Mouse (Mus musculus) mouse trophoblast stem cell (cell line): ENCODE results near the gene Podn.

Experiments used
- in situ Hi-C, 2 experiments: fragments of 300-500 bp; cut with MseI, MboI; formaldehyde crosslinking; loops; 2 replicates in 1 of 2; 3 replicates in 1 of 2; pipeline ENCODE4 v1.15.1; 2025

Gene Podn

GRCm38 (mm10) chr4:108045136-108046107 is 50.8 kb downstream of the Podn start:
- in situ Hi-C loops: no loop called here

GRCm38 (mm10) chr4:108037027-108037426 is 59.2 kb downstream of the Podn start:
- in situ Hi-C loops: no loop called here

- in situ Hi-C loops: no loop called here
Measured at GRCm38 (mm10) chr4:108033041-108033764, 63.0 kb downstream of the Podn start.

GRCm38 (mm10) chr4:108032352-108032849 is 63.8 kb downstream of the Podn start:
- in situ Hi-C loops: no loop called here

- in situ Hi-C loops: no loop called here
Measured at GRCm38 (mm10) chr4:108031502-108032351, 64.5 kb downstream of the Podn start.

GRCm38 (mm10) chr4:108030888-108031501 is 65.2 kb downstream of the Podn start:
- in situ Hi-C loops: no loop called here

- in situ Hi-C loops: no loop called here
Measured at GRCm38 (mm10) chr4:108026193-108026592, 70.1 kb downstream of the Podn start.

GRCm38 (mm10) chr4:108025269-108025668 is 71.0 kb downstream of the Podn start:
- in situ Hi-C loops: no loop called here

GRCm38 (mm10) chr4:108024641-108025040 is 71.6 kb downstream of the Podn start:
- in situ Hi-C loops: no loop called here

- in situ Hi-C loops: no loop called here
Measured at GRCm38 (mm10) chr4:108023186-108023585, 73.1 kb downstream of the Podn start.

- in situ Hi-C loops: no loop called here
Measured at GRCm38 (mm10) chr4:108020178-108020577, 76.1 kb downstream of the Podn start.

GRCm38 (mm10) chr4:108018961-108019921 is 77.0 kb downstream of the Podn start:
- in situ Hi-C loops: no loop called here

GRCm38 (mm10) chr4:108018241-108018923 is 77.9 kb downstream of the Podn start:
- in situ Hi-C loops: no loop called here

- in situ Hi-C loops: no loop called here
Measured at GRCm38 (mm10) chr4:108017839-108018238, 78.4 kb downstream of the Podn start.

- in situ Hi-C loops: no loop called here
Measured at GRCm38 (mm10) chr4:108016321-108016720, 79.9 kb downstream of the Podn start.

- in situ Hi-C loops: no loop called here
Measured at GRCm38 (mm10) chr4:108015067-108015765, 81.0 kb downstream of the Podn start.

GRCm38 (mm10) chr4:108014466-108014865 is 81.8 kb downstream of the Podn start:
- in situ Hi-C loops: no loop called here

- in situ Hi-C loops: no loop called here
Measured at GRCm38 (mm10) chr4:108008541-108008940, 87.7 kb downstream of the Podn start.
